Mouse (Mus musculus) stomach, embryonic 14.5 days (tissue): ENCODE measurements around the gene Rabepk. TPM values are rescaled to one million over a fixed set of nuclear protein-coding genes. Genes with fewer than 3 reads are reported as not detected.
A peak's percentile ranks its signal among the peaks of the same experiment; 100 is the strongest.
"Not testable (repeated sequence)": the region's sequence is repeated elsewhere in the genome, so short reads cannot be mapped to it uniquely, and the experiment has no call there.

Experiments used
- ATAC-seq: fragments of 200-750 bp; cut with Nextera tagmentation; 2 replicates; pipeline ENCODE4 v1.8.0; 2017; ENCODE audit warnings: low read depth, moderate TSS enrichment; ENCODE audit not compliant: insufficient number of reproducible peaks, insufficient read depth, low FRiP score
- H3K27ac ChIP-seq: fragments of 300-500 bp; sonication (generic); 2 replicates; pipeline ENCODE4 v1.5.1; 2014; ENCODE audit warnings: mild to moderate bottlenecking, low read length, moderate library complexity, mixed read lengths
- H3K27me3 ChIP-seq: fragments of 300-500 bp; sonication (generic); 2 replicates; pipeline ENCODE4 v1.6.1; 2014; ENCODE audit warnings: low read length, control low read depth, mixed read lengths; ENCODE audit not compliant: control insufficient read depth, insufficient read depth
- H3K36me3 ChIP-seq: fragments of 300-500 bp; sonication (generic); 2 replicates; pipeline ENCODE4 v1.6.1; 2014; ENCODE audit warnings: mild to moderate bottlenecking, control low read depth, low read length, moderate library complexity, mixed read lengths; ENCODE audit not compliant: control insufficient read depth, insufficient read depth
- H3K4me1 ChIP-seq: fragments of 300-500 bp; sonication (generic); 2 replicates; pipeline ENCODE4 v1.6.1; 2014; ENCODE audit warnings: low read length, control low read depth, mixed read lengths; ENCODE audit not compliant: control insufficient read depth, insufficient read depth
- H3K4me2 ChIP-seq: fragments of 300-500 bp; sonication (generic); replicated peaks from 2 replicates; pipeline ENCODE4 v1.6.1; 2014; ENCODE audit warnings: low read depth, low read length, control low read depth
- H3K4me3 ChIP-seq: fragments of 300-500 bp; sonication (generic); 2 replicates; pipeline ENCODE4 v1.5.1; 2014; ENCODE audit warnings: low read depth, low read length, control low read depth
- H3K9ac ChIP-seq: fragments of 300-500 bp; sonication (generic); replicated peaks from 2 replicates; pipeline ENCODE4 v1.6.1; 2014; ENCODE audit warnings: low read depth, mild to moderate bottlenecking, control low read depth, low read length, moderate library complexity, mixed read lengths
- H3K9me3 ChIP-seq: fragments of 300-500 bp; sonication (generic); 2 replicates; pipeline ENCODE4 v1.6.1; 2016; ENCODE audit warnings: low read depth, low read length, control low read depth; ENCODE audit not compliant: control insufficient read depth
- WGBS: fragments of 180-500 bp; shearing (Covaris S2); extraction: QIAGEN DNeasy Blood & Tissue Kit; methylation state at CpG from one replicate; pipeline ENCODE4 v1.1.7; 2014; 5-methylcytosine and 5-hydroxymethylcytosine counted together
- polyA plus RNA-seq: library from polyadenylated mRNA; unstranded; fragments of >200 nt; fragmentation: Nextera tagmentation; extraction: Ambion mirVana; gene quantifications from 2 replicates; pipeline ENCODE4 v1.2.1, GENCODE M21; 2014

The Rabepk gene
- polyA plus RNA-seq, 1 experiment from 2014 or later, result 43.1 TPM

DNA sequence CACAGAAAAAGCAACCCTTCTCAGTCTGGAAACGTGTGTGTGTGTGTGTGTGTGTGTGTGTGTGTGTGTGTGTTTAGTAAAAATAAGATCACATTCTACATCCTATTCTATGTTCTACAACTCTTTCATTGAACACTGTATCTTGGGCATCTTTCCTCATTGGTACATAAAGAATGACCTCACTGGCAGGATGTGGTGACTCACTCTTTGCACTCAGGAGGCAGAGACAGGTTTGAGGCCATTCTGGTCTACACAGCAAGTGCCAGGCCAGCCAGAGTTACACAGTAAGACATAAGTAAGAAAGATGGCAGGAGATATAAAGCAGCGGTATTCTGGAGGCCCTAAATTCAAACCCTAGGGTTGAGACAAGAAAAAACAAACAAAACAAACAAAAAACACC is 36.8 kb downstream of the Rabepk start:
- Histone ChIP-seq H3K9ac (no peak overlapping the region), H3K36me3 (no peaks in the 10 kb centered on the region), H3K4me1 (no peaks in the 10 kb centered on the region), H3K4me3 (no peak overlapping the region), H3K27me3 (no peaks in the 10 kb centered on the region), H3K4me2 (no peak overlapping the region), H3K9me3 (no peaks in the 10 kb centered on the region), H3K27ac (no peak overlapping the region)
- WGBS, result 61% methylated on average over 2 of the region's 2 CpGs
- ATAC-seq, result no peak

DNA sequence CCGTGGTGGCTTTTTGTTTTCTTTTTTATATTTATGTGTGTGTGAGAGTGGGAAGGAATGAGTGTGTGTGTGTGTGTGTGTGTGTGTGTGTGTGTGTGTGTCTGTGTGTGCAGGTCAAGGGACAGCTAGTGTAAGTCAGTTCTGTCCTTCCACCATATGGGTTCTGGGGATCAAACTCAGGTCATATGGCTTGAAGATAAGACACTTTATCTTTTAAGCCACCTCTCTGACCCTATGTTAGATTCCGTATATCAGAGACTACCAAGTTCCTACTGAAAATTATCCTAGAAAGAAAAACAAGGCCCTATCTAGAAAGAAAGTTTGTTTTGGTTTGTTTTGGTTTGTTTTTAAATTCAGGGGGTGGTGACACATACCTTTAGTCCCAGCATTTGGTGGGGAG is 37.5 kb downstream of the Rabepk start:
- H3K27me3 ChIP-seq, result no peaks in the 10 kb centered on the region
- no peaks in the 10 kb centered on the region for H3K4me1 ChIP-seq
- H3K36me3 ChIP-seq, result no peaks in the 10 kb centered on the region
- ATAC-seq, result no peak
- no peak overlapping the region for H3K27ac ChIP-seq
- H3K4me2 ChIP-seq, result no peak overlapping the region
- H3K9me3 ChIP-seq, result no peaks in the 10 kb centered on the region
- WGBS, result 74% methylated on average over 2 of the region's 2 CpGs
- no peak overlapping the region for H3K4me3 ChIP-seq
- H3K9ac ChIP-seq, result no peak overlapping the region

DNA sequence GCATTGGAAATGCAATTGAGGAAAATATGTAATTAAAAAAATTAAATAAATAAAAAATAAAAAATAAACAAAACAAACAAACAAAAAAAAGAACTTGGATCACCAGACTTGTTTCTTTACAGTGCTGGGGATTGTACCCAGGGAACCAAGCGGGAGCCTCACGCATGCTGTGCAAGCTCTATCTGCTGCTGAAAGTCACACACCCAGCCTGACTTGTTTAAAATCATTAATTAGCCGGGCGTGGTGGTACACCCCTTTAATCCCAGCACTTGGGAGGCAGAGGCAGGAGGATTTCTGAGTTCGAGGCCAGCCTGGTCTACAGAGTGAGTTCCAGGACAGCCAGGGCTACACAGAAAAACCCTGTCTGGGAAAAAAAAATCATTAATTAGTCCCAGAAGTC is 38.4 kb downstream of the Rabepk start:
- not testable (repeated sequence) for H3K4me3 ChIP-seq, H3K27me3 ChIP-seq, H3K4me2 ChIP-seq, H3K27ac ChIP-seq, H3K36me3 ChIP-seq, H3K9ac ChIP-seq, H3K9me3 ChIP-seq, ATAC-seq, H3K4me1 ChIP-seq
- 86% methylated on average over 5 of the region's 5 CpGs for WGBS

DNA sequence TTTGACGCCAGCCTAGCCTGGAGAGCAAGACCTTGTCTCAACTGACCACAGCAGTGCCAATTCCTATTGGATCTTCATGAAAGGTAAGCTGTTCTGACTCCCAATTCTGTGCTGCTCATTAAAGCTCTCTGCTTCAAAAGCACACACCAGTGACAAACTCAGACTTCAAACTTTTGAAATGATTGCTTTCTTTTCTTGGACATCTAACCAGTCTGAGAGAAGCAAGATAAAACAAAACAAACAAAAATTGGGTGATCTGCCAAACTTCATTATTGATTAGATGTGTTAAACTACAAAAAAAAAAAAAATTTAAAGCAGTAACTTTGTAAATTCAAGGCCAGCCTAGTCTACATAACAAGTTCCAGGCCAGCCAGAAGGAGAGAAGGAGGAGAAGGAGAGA is 42.4 kb downstream of the Rabepk start:
- Histone ChIP-seq H3K4me1 (peaks cover 2% of the 10 kb centered on the region; the same call in 1 of the 2 replicates), H3K4me2 (no peak overlapping the region), H3K9me3 (no peaks in the 10 kb centered on the region), H3K4me3 (no peak overlapping the region), H3K9ac (no peak overlapping the region), H3K27ac (no peak overlapping the region), H3K36me3 (no peaks in the 10 kb centered on the region), H3K27me3 (no peaks in the 10 kb centered on the region)
- WGBS, result 68% methylated on average over 1 of the region's 1 CpGs
- no peak for ATAC-seq

DNA sequence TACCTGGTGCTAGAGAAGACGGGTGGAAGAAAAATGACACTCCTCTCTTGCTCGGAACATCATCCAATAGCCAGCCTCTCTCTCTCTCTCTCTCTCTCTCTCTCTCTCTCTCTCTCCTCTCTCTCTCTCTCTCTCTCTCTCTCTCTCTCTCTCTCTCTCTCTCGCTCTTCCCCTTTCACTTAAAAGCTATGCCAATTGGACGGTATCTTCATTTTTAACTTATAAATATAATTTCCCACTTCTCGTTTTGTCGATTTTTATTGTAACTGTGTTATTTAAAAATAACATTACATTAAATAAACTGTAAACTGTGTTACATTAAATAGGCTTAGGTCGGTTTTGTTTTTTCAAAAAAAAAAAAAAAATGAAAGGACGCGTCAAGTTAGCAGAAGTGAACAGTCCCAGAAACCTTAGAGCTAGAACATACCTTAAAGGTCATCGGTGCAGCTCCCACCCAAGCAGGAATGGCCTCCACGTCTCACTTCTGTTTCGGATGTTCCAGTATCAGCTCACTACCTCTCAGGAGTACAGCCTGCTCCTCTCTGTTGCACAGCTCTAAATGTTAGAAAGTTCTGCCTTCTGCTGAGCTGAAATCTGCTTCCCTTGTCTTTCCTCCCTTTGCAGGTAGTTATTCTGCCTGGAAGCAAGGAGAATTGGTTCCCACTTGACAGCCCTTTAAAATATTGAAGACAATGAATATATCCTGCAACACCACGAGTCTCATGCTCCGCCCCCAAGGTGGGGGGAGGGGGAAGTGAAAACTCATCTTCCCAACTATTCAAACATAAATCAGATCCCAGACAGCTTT is 45.0 kb downstream of the Rabepk start, which contains the start of gene Gapvd1:
Gene Gapvd1 (minus strand): TSS at position 682 of the 808 bp plus-strand sequence.
- H3K9ac ChIP-seq, result peak within 1 kb of the TSS; percentile 92
- under 1% methylated on average over 14 of the region's 14 CpGs for WGBS
- no peak for ATAC-seq
- peak within 1 kb of the TSS; percentile 90 for H3K4me3 ChIP-seq
- peak within 1 kb of the TSS; percentile 59 for H3K4me2 ChIP-seq
- H3K4me1 ChIP-seq, result peaks cover 2% of the 10 kb centered on the region; the same call in 1 of the 2 replicates
- H3K27ac ChIP-seq, result peak within 1 kb of the TSS; percentile 83
- H3K9me3 ChIP-seq, result no peaks in the 10 kb centered on the region
- no peaks in the 10 kb centered on the region for H3K36me3 ChIP-seq
- H3K27me3 ChIP-seq, result no peaks in the 10 kb centered on the region

DNA sequence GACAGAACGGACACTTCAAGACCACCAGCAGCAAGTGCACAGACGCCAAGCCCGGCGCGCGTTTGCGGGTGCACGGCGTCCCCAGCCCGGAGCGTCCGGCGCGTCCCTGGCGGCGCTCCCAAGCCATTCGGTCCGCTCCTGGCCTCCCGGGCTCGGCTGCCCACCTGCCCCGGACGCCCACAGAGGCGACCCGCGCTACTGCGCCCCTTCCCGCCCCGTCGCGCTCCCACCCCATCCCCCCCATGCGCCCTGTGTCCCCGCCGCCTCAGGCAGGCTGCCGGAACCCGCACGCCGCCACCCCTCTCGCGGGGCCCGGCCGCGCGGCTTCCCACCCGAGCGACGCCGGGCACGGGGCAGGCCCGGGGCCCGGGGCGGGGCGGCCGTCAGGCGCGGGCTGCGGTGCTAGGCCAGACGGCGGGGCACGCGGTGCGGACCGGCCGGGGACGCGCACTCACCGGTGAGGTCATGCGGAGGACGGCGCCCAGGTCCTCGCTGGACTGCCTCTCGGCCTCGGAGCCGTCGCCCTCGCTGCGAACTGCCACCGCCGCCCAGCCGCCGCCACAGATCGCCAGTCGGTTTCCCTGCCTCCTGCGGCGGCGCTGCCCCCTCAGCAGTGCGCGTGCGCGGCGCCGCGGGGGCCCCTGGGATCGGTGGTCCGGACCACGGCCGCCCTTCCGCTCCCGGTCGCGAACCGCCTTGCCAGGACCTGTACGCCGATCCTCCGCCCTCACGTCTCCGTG is 45.7 kb downstream of the Rabepk start:
- H3K9ac ChIP-seq, result peak overlapping the region; percentile 92
- WGBS, result under 1% methylated on average over 98 of the region's 106 CpGs
- ATAC-seq, result peak; percentile 97
- no peaks in the 10 kb centered on the region for H3K9me3 ChIP-seq
- H3K4me1 ChIP-seq, result peaks cover 2% of the 10 kb centered on the region; the same call in 1 of the 2 replicates
- no peaks in the 10 kb centered on the region for H3K36me3 ChIP-seq
- no peaks in the 10 kb centered on the region for H3K27me3 ChIP-seq
- H3K4me2 ChIP-seq, result peak overlapping the region; percentile 59
- peak overlapping the region; percentile 83 for H3K27ac ChIP-seq
- peak overlapping the region; percentile 90 for H3K4me3 ChIP-seq

DNA sequence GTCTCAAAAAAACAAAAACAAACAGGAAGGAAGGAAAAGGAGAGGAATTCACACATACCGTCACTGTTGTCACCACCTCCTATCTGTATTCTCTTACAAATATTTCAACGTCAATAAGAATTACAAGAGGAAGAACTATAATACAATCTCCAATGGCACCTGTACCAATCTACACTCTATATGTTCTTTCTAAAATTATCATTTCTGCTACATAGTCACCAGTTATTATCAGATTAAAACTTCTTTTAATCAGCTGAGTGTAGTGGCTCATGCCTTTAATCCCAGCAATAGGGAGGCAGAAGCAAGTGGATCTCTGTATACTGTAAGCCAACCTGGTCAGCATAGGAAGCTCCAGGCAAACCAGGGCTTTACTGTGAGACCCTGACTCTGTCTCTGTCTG is 49.5 kb downstream of the Rabepk start:
- Histone ChIP-seq H3K4me2 (no peak overlapping the region), H3K4me1 (peaks cover 2% of the 10 kb centered on the region; the same call in 1 of the 2 replicates), H3K27ac (no peak overlapping the region), H3K27me3 (no peaks in the 10 kb centered on the region), H3K9ac (no peak overlapping the region), H3K36me3 (no peaks in the 10 kb centered on the region), H3K4me3 (no peak overlapping the region), H3K9me3 (no peaks in the 10 kb centered on the region)
- no peak for ATAC-seq
- WGBS, result 85% methylated on average over 2 of the region's 2 CpGs

DNA sequence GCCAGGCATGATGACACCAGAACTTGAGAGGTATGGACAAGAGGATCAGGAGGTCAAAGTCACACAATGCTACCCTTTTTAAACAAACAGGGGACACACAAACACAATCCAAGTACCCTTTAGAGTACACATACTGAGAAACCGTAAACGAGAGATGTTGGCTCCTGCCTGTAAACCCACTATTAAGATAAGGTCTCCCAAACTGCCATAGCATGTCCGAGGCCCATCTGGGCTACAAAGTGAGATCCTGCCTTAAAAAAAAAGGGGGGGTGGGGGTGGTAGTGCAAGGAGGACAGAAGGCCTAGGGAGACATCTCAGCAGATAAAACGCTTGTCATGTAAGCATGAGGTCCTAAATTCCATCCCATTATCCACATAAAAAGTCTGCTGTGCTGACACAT is 51.2 kb downstream of the Rabepk start:
- peaks cover 2% of the 10 kb centered on the region; the same call in 1 of the 2 replicates for H3K4me1 ChIP-seq
- no peaks in the 10 kb centered on the region for H3K9me3 ChIP-seq
- no peaks in the 10 kb centered on the region for H3K27me3 ChIP-seq
- 75% methylated on average over 4 of the region's 4 CpGs for WGBS
- no peak overlapping the region for H3K27ac ChIP-seq
- H3K4me3 ChIP-seq, result no peak overlapping the region
- ATAC-seq, result no peak
- 0 out of 2 replicates have a peak, but pooled peaks cover 3% of the 10 kb centered on the region for H3K36me3 ChIP-seq
- H3K4me2 ChIP-seq, result no peak overlapping the region
- no peak overlapping the region for H3K9ac ChIP-seq
